Mouse (Mus musculus) MEL (cell line): ENCODE measurements around the gene Calcb. TPM values are rescaled to one million over a fixed set of nuclear protein-coding genes. Genes with fewer than 3 reads are reported as not detected.

Experiments used
- DNase-seq: peaks from one replicate; pipeline ENCODE4 v3.0.0; 2011; ENCODE audit warnings: low read depth, low spot score
- H3K27ac ChIP-seq: 2 replicates; pipeline ENCODE4 v1.5.1; 2012; ENCODE audit warnings: low read depth, mild to moderate bottlenecking, control low read depth, low read length, moderate library complexity; ENCODE audit not compliant: control insufficient read depth
- H3K27me3 ChIP-seq, 2 experiments: fragments of 150-350 bp in 1 of 2; sonication (generic) in 1 of 2; 2 replicates each; pipeline ENCODE4 v1.6.1; 2012; ENCODE audit warnings: low read length in 2 of 2, mild to moderate bottlenecking in 2 of 2, improper control_type of control experiment in 1 of 2, moderate library complexity in 1 of 2; ENCODE audit not compliant: insufficient read depth in 2 of 2, control insufficient read depth in 1 of 2
- H3K36me3 ChIP-seq, 2 experiments: 2 replicates each; pipeline ENCODE4 v1.6.1; 2012 to 2014; ENCODE audit warnings: low read length in 2 of 2, improper control_type of control experiment in 1 of 2, inconsistent platforms in 1 of 2, mild to moderate bottlenecking in 1 of 2; ENCODE audit not compliant: insufficient read depth in 2 of 2, control insufficient read depth in 1 of 2
- H3K4me1 ChIP-seq, 2 experiments: fragments of 150-350 bp in 1 of 2; sonication (generic) in 1 of 2; 2 replicates each; pipeline ENCODE4 v1.6.1; 2012; ENCODE audit warnings: low read length in 2 of 2, improper control_type of control experiment in 1 of 2, mild to moderate bottlenecking in 1 of 2; ENCODE audit not compliant: insufficient read depth in 2 of 2, control insufficient read depth in 1 of 2
- H3K4me3 ChIP-seq, 2 experiments: fragments of 150-350 bp in 1 of 2; sonication (generic) in 1 of 2; 2 replicates each; pipeline ENCODE4 v1.5.1; 2012; ENCODE audit warnings: low read depth in 2 of 2, low read length in 2 of 2, mild to moderate bottlenecking in 2 of 2, moderate library complexity in 2 of 2, control low read depth in 1 of 2, improper control_type of control experiment in 1 of 2; ENCODE audit not compliant: control insufficient read depth in 1 of 2, insufficient read depth in 1 of 2
- H3K79me2 ChIP-seq: 2 replicates; pipeline ENCODE4 v1.6.1; 2012; ENCODE audit warnings: mild to moderate bottlenecking, low read length, moderate library complexity; ENCODE audit not compliant: control insufficient read depth, poor library complexity, insufficient read depth
- H3K9ac ChIP-seq: 2 replicates; pipeline ENCODE4 v1.6.1; 2012; ENCODE audit warnings: low read depth, mild to moderate bottlenecking, control low read depth, low read length, moderate library complexity; ENCODE audit not compliant: control insufficient read depth, poor library complexity, severe bottlenecking
- H3K9me3 ChIP-seq: fragments of 150-350 bp; sonication (generic); replicated peaks from 2 replicates; pipeline ENCODE4 v1.6.1; 2012; ENCODE audit warnings: mild to moderate bottlenecking, low read length, improper control_type of control experiment, moderate library complexity; ENCODE audit not compliant: insufficient read depth
- BHLHE40 ChIP-seq: IDR thresholded peaks from 2 replicates; pipeline ENCODE4 v1.6.1; 2012; ENCODE audit warnings: low read depth, mild to moderate bottlenecking, inconsistent platforms, low read length, improper control_type of control experiment, borderline replicate concordance
- CHD1 ChIP-seq: IDR thresholded peaks from 2 replicates; pipeline ENCODE4 v1.6.1; 2012; ENCODE audit warnings: low read depth, mild to moderate bottlenecking, inconsistent platforms, low read length, improper control_type of control experiment
- CHD2 ChIP-seq: IDR thresholded peaks from 2 replicates; pipeline ENCODE4 v1.6.1; 2011; ENCODE audit warnings: low read length, improper control_type of control experiment
- E2F4 ChIP-seq: IDR thresholded peaks from 2 replicates; pipeline ENCODE4 v1.6.1; 2011; ENCODE audit warnings: low read depth, low read length, improper control_type of control experiment, borderline replicate concordance
- EP300 ChIP-seq, 2 experiments: IDR thresholded peaks; 2 replicates each; pipeline ENCODE4 v1.6.1; 2011; ENCODE audit warnings: improper control_type of control experiment in 2 of 2, low read length in 2 of 2, low read depth in 1 of 2, mild to moderate bottlenecking in 1 of 2
- ETS1 ChIP-seq: IDR thresholded peaks from 2 replicates; pipeline ENCODE4 v1.6.1; 2012; ENCODE audit warnings: low read depth, mild to moderate bottlenecking, inconsistent platforms, low read length, improper control_type of control experiment, moderate library complexity
- GABPA ChIP-seq: IDR thresholded peaks from 2 replicates; pipeline ENCODE4 v1.6.1; 2012; ENCODE audit warnings: low read depth, mild to moderate bottlenecking, inconsistent platforms, low read length, improper control_type of control experiment, moderate library complexity
- GATA1 ChIP-seq: IDR thresholded peaks from 2 replicates; pipeline ENCODE4 v1.6.1; 2011; ENCODE audit warnings: low read depth, low read length, improper control_type of control experiment
- HCFC1 ChIP-seq: IDR thresholded peaks from 2 replicates; pipeline ENCODE4 v1.6.1; 2012; ENCODE audit warnings: low read depth, mild to moderate bottlenecking, inconsistent platforms, low read length, improper control_type of control experiment, moderate library complexity
- KAT2A ChIP-seq: conservative IDR thresholded peaks from 2 replicates; pipeline ENCODE4 v1.6.1; 2012; ENCODE audit warnings: low read depth, low read length, improper control_type of control experiment, inconsistent platforms
- MAFK ChIP-seq: IDR thresholded peaks from 2 replicates; pipeline ENCODE4 v1.6.1; 2011; ENCODE audit warnings: low read depth, mild to moderate bottlenecking, low read length, improper control_type of control experiment, borderline replicate concordance
- MAX ChIP-seq: IDR thresholded peaks from 2 replicates; pipeline ENCODE4 v1.6.1; 2011; ENCODE audit warnings: low read length, improper control_type of control experiment
- MXI1 ChIP-seq: IDR thresholded peaks from 2 replicates; pipeline ENCODE4 v1.6.1; 2011; ENCODE audit warnings: mild to moderate bottlenecking, low read depth, low read length, improper control_type of control experiment
- MYB ChIP-seq: IDR thresholded peaks from 2 replicates; pipeline ENCODE4 v1.6.1; 2011; ENCODE audit warnings: mild to moderate bottlenecking, low read depth, low read length, improper control_type of control experiment
- MYC ChIP-seq: IDR thresholded peaks from 2 replicates; pipeline ENCODE4 v1.6.1; 2011; ENCODE audit warnings: low read depth, mild to moderate bottlenecking, low read length, improper control_type of control experiment, moderate library complexity
- NELFE ChIP-seq: IDR thresholded peaks from 2 replicates; pipeline ENCODE4 v1.6.1; 2011; ENCODE audit warnings: low read depth, low read length, improper control_type of control experiment
- NRF1 ChIP-seq: IDR thresholded peaks from 2 replicates; pipeline ENCODE4 v1.6.1; 2014; ENCODE audit warnings: low read depth, mild to moderate bottlenecking, inconsistent platforms, low read length, improper control_type of control experiment, moderate library complexity; ENCODE audit not compliant: poor library complexity, insufficient read depth, severe bottlenecking
- POLR2A ChIP-seq, 2 experiments: IDR thresholded peaks; 2 replicates each; pipeline ENCODE4 v1.6.1; 2011 to 2012; ENCODE audit warnings: low read length in 2 of 2, mild to moderate bottlenecking in 2 of 2, control low read depth in 1 of 2, improper control_type of control experiment in 1 of 2, low read depth in 1 of 2, moderate library complexity in 1 of 2; ENCODE audit not compliant: control insufficient read depth in 1 of 2, insufficient read depth in 1 of 2, poor library complexity in 1 of 2
- POLR2AphosphoS2 ChIP-seq: IDR thresholded peaks from 2 replicates; pipeline ENCODE4 v1.6.1; 2011; ENCODE audit warnings: low read length, improper control_type of control experiment
- POLR2AphosphoS5 ChIP-seq: IDR thresholded peaks from 2 replicates; pipeline ENCODE4 v1.6.1; 2012; ENCODE audit warnings: low read depth, borderline replicate concordance, mild to moderate bottlenecking, inconsistent platforms, low read length, moderate library complexity, mixed read lengths
- RAD21 ChIP-seq: IDR thresholded peaks from 2 replicates; pipeline ENCODE4 v1.6.1; 2011; ENCODE audit warnings: mild to moderate bottlenecking, low read depth, low read length, improper control_type of control experiment
- SIN3A ChIP-seq: IDR thresholded peaks from 2 replicates; pipeline ENCODE4 v1.6.1; 2012; ENCODE audit warnings: low read length, improper control_type of control experiment, inconsistent platforms
- SMC3 ChIP-seq: IDR thresholded peaks from 2 replicates; pipeline ENCODE4 v1.6.1; 2011; ENCODE audit warnings: low read depth, low read length, improper control_type of control experiment
- TAL1 ChIP-seq: IDR thresholded peaks from 2 replicates; pipeline ENCODE4 v1.6.1; 2012; ENCODE audit warnings: mild to moderate bottlenecking, inconsistent platforms, low read length, moderate library complexity, mixed read lengths
- TBP ChIP-seq: IDR thresholded peaks from 2 replicates; pipeline ENCODE4 v1.8.0; 2011; ENCODE audit warnings: low read depth, low read length, improper control_type of control experiment
- TCF12 ChIP-seq: IDR thresholded peaks from 2 replicates; pipeline ENCODE4 v1.6.1; 2014; ENCODE audit warnings: low read depth, mild to moderate bottlenecking, inconsistent platforms, low read length, improper control_type of control experiment, moderate library complexity
- UBTF ChIP-seq: IDR thresholded peaks from 2 replicates; pipeline ENCODE4 v1.6.1; 2012; ENCODE audit warnings: low read depth, mild to moderate bottlenecking, inconsistent platforms, low read length, improper control_type of control experiment, moderate library complexity, borderline replicate concordance; ENCODE audit not compliant: insufficient read depth
- USF1 ChIP-seq: IDR thresholded peaks from 2 replicates; pipeline ENCODE4 v1.6.1; 2014; ENCODE audit warnings: low read depth, mild to moderate bottlenecking, inconsistent platforms, low read length, improper control_type of control experiment, moderate library complexity
- ZC3H11A ChIP-seq: IDR thresholded peaks from 2 replicates; pipeline ENCODE4 v1.6.1; 2012; ENCODE audit warnings: low read depth, mild to moderate bottlenecking, inconsistent platforms, low read length, improper control_type of control experiment
- ZKSCAN1 ChIP-seq: IDR thresholded peaks from 2 replicates; pipeline ENCODE4 v1.6.1; 2012; ENCODE audit warnings: low read depth, mild to moderate bottlenecking, inconsistent platforms, low read length, improper control_type of control experiment, moderate library complexity
- ZMIZ1 ChIP-seq: IDR thresholded peaks from 2 replicates; pipeline ENCODE4 v1.6.1; 2012; ENCODE audit warnings: low read depth, mild to moderate bottlenecking, inconsistent platforms, low read length, improper control_type of control experiment, moderate library complexity
- ZNF384 ChIP-seq: IDR thresholded peaks from 2 replicates; pipeline ENCODE4 v1.6.1; 2012; ENCODE audit warnings: low read depth, mild to moderate bottlenecking, inconsistent platforms, low read length, improper control_type of control experiment
- polyA plus RNA-seq, 2 experiments: library from polyadenylated mRNA; stranded (reverse) in 1 of 2; unstranded in 1 of 2; fragments of >175 nt in 1 of 2; fragments of >200 nt in 1 of 2; gene quantifications; 2 replicates each; pipeline versions ENCODE4 v1.2.1 to v1.2.4; 2012; ENCODE audit warnings: low replicate concordance in 2 of 2, low read depth in 1 of 2; ENCODE audit not compliant: insufficient read length in 2 of 2, insufficient read depth in 1 of 2, missing spikeins in 1 of 2
- total RNA-seq: library from RNA; depleted of rRNA; stranded (reverse); fragments of 300-350 nt; gene quantifications from 2 replicates; pipeline ENCODE4 v1.2.3, GENCODE M21; 2012

The Calcb gene
- total and polyA plus RNA-seq, 3 experiments, result not detected

DNA sequence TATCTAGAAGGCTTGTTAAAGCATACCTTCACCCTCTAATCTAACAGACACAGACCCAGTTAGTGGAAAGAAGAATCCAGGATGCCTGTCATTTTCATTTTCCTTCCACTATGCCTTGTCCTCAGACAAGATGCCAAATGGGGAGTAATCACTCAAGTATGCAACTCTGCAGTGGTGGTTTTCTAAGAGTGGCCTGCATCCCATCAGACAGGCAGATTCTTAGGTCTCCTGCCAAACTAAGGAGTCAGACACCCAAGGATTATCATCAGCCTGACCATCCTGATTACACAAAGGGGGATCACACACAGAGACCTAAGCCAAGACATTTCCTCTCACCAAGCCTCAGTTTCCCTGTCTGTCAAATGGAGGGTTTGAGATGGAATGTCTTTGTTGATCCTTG lies 19.7 kb downstream of the Calcb start:
- Histone ChIP-seq H3K79me2 (no peaks in the 10 kb centered on the region), H3K27me3 (no peaks in the 10 kb centered on the region), H3K9me3 (no peaks in the 10 kb centered on the region), H3K36me3 (no peaks in the 10 kb centered on the region), H3K4me3 (no peak overlapping the region), H3K4me1 (no peaks in the 10 kb centered on the region), H3K9ac (no peak overlapping the region), H3K27ac (no peak overlapping the region)
- no peak for TF ChIP-seq MYC
- no peak for TF ChIP-seq KAT2A
- TF ChIP-seq CHD1, result no peak
- no peak for TF ChIP-seq POLR2A (IDR thresholded peaks at IDR 0.05; ENCODE audit: control insufficient read depth in 1 of 2, insufficient read depth in 1 of 2, low read depth in 1 of 2, low read length in 2 of 2, poor library complexity in 1 of 2)
- TF ChIP-seq TAL1, result no peak
- TF ChIP-seq ZC3H11A, result no peak
- no peak for TF ChIP-seq BHLHE40
- no peak for TF ChIP-seq EP300 (IDR thresholded peaks at IDR 0.05; ENCODE audit: low read depth in 1 of 2, low read length in 2 of 2)
- no peak for TF ChIP-seq MAX
- TF ChIP-seq ZNF384, result no peak
- TF ChIP-seq SMC3, result no peak
- TF ChIP-seq ZKSCAN1, result no peak
- TF ChIP-seq RAD21, result no peak
- TF ChIP-seq TCF12, result no peak
- no peak for TF ChIP-seq USF1
- no peak for TF ChIP-seq NELFE
- no peak for TF ChIP-seq GABPA
- TF ChIP-seq GATA1, result no peak
- TF ChIP-seq E2F4, result no peak
- no peak for TF ChIP-seq UBTF
- DNase-seq, result no peak

- no peak for DNase-seq
- Histone ChIP-seq H3K4me1 (no peaks in the 10 kb centered on the region), H3K36me3 (no peaks in the 10 kb centered on the region), H3K4me3 (no peak overlapping the region), H3K79me2 (no peaks in the 10 kb centered on the region), H3K27me3 (no peaks in the 10 kb centered on the region), H3K9ac (no peak overlapping the region), H3K27ac (no peak overlapping the region), H3K9me3 (no peaks in the 10 kb centered on the region)
- TF ChIP-seq MAFK (no peak), MXI1 (no peak), GATA1 (no peak), CHD2 (no peak), HCFC1 (no peak), MYB (no peak), SIN3A (no peak), E2F4 (no peak), NRF1 (no peak), TBP (no peak), POLR2AphosphoS2 (no peak), ZMIZ1 (no peak), POLR2AphosphoS5 (no peak), CHD1 (no peak), ETS1 (no peak), MYC (no peak), USF1 (no peak)
These were observed 22.1 kb downstream of the Calcb start for GRCm38 (mm10) chr7:114740360-114741165.
